Mouse (Mus musculus): ENCODE data around the gene Erich2.

Gene Erich2

DNA sequence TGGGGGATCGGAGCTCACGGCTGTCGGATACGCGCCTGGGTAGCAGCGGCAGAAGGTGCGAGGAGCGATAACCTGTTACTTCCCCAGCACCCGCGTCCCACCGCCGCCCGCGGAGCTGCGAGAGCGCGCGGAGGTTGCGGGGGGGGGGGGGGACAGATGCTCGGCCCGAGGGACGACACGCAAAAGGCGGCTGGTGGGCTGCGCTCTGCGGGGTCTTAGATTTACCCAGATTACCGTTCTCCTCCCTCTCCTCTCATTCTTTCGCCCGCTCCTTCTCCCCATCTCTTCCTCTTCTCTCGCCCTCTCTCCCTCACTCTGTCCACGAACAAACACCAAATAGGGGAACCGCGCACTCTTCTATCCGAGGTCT is 54.0 kb downstream of the Erich2 start:
- DNase-seq (ENCODE audit: low read depth) = no peak

DNA sequence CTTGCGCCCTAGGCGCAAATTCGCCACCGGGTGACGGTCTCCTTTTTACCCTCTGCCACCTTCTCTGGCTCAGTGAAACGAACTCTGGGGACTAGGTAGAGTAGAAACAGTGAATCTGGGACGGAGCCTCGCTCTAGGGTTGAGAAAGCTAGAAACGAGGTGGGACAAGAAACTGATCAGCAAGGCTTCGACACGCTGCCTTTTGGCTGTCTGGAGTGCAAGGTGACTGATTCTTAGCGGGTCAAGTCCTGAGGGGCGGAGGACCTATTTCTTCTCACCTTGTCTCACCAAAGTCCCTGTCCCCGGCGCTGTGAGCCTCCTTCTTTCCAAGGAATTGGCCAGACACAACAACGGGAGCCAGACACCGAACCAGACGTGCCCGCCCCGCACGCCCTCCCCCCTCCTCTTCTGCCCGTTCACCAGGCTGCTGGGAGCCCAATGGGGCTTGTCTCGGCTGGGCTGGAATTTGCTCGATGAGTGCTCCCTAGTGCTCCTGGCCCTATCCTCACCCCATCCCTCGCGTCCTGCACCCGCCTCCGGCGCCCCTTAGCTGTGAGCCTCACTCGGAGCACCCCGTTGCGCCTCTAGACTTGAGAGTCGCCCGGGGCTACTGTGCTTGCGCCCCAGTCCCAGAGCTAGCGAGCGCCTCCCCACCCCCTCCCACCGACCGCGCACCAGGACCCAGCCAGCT is 54.5 kb downstream of the Erich2 start:
- DNase-seq (ENCODE audit: low read depth) = no peak

DNA sequence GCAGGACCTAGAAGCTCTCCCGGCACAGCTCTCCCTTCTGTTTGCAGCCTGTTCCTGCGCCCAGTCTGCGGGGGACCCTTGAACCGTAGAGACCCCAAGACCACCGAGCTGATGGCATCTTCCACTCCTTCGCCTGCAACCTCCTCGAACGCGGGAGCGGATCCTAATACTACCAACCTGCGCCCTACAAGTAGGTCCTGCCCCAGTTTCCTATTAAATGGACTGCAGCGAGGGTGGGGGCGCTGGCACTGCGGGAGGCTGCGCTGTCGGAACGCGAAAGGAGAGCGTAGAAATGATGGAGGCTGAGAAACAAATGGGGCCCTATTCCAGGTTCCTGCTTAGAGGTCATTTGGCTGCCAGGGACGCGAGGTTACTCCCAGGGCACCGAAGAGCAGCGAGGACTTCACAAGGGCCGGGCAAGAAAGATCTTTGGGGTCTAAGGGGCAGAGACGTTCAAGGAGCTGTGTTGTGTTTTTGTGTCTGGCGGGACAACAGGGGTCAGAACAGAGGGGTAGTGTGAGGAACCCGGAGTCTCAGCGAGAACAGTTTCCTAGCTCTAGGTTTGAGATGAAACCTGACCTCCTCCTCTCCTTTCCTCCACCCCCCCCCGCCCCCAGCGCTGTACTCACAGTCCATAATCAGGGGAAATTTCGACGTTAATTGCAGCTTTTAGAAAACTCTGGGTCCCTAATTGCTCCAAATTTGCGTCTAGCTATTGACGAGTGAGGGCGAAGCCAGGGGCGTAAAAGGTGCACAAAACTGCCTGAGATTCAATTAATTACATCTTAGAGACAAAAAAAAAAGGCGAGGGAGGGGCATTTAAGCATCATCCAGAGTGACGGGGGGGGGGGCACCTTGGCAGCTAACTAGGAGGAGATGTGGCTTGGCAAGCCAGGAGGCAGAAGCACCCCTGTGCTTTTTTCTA is 55.4 kb downstream of the Erich2 start:
- no peak for DNase-seq (ENCODE audit: low read depth)

DNA sequence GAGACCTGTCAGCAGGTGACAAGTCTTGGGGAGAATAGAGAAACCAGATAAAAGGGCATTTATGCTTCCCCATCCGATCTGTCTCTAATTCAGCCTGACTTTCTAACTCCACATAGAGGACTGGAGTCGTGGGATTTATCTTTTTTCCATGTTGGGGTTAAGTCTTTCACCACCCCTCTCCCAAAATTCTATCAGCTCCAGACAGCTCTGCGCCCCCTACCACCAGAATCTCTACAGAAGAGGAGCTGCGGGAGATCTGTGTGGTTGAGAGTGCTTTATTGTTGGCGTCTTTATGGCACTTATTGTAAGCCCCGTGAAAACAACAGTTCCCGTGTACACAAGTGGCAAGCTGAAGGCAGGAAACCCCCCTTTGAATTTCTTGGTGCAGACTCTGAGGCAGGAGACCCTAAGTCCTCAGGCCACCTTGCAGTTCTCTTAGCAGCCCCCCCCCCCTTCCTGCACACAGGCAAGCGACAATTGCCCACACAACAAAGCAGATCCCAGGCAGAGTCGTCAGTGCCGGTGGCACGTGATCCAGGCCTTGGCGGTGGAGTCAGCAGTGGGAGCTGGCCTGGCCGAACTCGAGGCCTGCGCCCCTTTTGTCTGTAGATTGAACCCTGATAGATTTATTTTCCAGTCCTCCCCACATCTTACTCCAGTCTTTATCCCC is 56.2 kb downstream of the Erich2 start:
- DNase-seq (ENCODE audit: low read depth) = no peak

DNA sequence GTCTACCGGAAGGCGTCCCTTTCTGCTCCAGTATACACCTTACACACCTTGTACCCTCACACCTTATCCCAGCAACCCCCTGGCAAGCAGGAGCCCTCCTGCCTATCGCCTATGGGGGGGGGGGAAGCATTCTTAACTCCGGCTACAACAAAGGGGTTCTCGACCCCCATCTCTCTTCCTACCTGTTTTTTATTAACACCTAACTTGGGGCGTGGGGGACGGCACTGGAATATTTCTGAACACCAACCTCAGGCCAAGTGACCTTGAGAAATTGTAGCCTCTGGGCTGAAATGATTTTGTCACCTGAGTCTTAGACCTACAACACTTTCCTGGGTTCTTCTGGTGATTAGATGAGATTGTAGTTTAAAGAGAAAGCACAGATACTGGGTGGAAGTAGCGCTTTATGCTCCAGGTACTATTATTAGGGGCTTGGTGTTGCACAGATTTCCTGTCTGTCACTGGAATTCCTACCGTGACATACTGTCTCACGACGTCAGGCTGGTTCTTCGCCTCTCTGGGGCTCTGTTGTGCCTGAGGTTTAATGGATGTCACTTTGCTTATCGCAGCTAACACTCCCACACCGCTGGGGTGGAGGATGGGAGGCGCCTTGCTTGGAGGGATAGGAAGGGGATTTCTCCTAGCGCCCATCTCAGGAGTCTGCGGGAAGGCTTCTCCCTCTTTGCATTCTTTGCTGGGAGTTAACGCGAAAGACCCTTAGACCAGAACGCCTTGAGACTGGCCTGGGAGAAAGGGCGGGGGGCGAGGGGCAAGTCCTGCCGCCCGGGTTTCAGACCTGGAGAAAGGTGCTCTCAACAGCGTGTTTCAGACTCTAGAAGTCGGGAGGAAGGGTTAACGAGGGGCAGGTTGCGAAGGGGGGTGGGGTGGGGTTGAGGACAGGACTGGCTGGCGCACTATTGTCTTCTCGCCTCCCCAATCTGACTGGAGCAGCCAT is 57.3 kb downstream of the Erich2 start:
- DNase-seq (ENCODE audit: low read depth) = no peak

DNA sequence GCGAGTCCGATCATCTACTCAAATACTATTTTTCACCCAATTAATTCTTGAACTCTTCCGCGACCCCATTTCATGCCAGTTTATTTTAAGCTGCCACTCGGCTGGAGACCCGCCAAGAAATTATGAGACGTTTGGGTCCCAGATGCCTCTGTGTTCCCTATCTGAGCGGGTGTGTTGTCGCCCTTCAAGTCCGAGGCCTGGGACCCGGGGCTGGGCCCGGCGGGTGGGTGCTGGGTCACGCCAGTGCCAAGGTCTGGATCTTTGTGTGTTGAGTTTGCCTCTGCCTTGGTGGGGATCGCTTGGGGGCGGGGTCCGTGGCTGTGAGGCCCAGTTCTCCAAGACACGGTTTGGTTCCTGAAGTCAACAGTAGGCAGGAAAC is 58.0 kb downstream of the Erich2 start:
- no peak for DNase-seq (ENCODE audit: low read depth)

DNA sequence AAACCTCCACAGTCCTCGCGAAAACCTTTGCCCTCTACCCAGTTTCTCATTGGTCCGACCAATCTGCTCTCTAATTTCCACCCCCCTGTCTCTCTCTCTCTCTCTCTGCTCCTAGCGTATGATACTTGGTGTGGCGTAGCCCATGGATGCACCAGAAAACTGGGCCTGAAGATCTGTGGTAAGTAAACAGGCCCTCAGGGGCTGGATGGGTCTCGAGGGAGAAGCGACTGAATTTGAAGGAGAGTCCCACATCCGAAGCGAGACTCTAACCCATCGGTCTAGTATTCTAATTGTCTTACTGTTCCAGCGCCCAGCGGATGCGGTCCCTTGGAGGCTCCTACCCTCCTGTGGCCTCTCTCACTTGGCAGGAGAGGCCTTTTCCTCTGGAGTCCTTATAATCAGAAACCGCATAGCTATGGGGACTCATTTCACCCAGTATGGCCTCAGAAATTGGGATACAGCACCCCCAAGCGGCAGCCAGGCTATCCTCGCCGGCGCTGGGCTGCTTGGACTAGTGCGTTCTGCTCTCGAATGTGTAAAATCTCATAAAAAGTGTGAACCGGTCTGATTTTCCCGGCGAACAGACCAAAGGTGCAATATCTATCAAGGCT is 58.6 kb downstream of the Erich2 start:
- peak; percentile 50 for DNase-seq (ENCODE audit: low read depth)

DNA sequence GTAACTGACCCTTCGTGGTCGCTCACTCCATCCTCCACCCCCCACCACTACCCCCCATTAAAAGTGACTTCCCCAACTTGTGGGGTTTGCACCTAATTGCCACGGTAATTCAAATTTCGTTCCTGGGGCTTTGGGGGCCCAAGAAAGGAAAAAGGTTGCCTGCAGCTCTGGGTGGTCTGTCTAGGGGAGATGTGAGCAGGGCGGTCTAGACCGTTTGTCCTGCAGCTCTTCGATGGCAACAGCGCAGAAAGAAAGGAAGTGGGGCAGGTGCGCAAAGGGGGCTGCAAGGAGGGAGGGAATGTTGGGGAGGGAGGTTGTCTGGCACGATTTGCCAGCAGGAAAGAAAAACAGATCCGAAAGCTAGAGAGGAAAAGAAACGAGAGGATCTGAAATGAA is 59.1 kb downstream of the Erich2 start:
- DNase-seq (ENCODE audit: low read depth) = no peak

DNA sequence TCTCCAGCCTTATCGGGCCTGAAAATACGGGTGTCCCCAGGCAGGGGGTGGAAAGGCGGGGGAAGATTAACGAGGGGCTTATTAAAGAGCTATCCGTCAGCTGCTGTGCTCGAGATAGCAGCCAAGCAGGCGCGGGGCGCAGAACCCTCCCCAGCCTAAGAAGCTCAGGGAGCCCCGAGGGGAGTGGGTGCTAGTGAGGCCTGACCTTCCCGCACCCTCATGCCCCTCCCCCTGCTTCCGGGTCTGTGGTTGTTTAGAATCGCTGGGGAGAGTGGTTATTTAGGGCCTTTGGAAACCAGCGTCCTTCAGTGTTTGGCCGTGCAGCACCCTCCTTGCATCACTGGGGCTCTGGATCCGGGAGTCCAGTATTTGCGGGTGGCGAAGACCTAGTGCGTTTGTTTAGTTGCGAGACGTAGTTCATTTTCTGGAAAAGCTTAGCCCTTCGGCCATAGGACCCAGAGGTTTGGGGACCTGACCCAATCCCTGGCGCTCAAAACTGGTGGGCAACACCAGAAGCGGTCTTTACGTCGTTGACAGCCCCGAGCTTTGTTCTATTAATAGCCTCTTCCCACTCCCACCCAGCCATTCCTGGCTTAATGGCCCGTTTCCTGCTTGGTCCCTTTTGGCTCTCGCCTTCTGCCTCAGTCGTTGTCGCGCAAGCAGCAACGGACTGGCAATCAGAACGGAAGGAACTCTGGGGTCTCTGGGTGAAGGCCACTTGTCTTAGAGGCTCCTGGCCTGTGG is 59.8 kb downstream of the Erich2 start:
- DNase-seq (ENCODE audit: low read depth) = no peak

DNA sequence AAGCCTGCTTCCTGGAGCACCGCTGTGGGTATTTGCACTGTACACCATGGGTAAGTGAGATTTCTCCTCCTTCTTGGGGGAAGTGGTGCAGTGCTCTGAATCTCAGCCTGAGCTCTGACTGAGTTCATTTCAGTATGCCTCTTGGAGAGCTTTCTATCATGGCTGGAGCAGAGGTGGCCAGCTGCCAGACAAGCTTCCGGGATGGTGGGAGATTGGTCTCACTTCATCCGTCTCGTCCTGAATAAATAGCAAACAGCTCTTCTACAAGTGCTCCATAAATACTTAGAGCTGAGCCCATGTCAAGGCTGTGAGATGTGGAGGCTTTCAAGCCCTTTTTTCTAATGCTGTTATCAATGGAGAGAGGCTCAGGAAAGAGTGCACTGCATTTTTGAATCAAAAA is 63.1 kb downstream of the Erich2 start:
- no peak for DNase-seq (ENCODE audit: low read depth)

DNA sequence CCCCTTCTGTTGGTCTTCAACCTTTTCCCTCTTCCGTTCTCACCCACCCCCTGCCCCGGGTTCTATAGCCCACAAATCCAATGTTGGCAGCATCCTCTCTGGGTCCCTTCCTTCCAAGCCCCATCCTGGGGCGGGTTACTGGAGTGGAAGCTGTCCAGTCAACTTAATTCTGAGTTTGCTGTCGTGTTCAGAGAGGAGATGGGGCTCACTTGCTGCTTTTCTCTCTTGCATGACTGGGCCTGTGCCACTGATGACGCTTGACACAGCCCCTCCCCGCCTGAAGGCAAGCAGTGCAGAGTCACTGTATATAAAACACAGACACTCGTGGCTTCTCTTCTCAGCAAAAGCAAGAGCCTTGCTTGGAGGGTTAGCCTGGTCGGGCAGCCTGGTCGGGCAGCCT is 63.6 kb downstream of the Erich2 start:
- DNase-seq (ENCODE audit: low read depth) = no peak

DNA sequence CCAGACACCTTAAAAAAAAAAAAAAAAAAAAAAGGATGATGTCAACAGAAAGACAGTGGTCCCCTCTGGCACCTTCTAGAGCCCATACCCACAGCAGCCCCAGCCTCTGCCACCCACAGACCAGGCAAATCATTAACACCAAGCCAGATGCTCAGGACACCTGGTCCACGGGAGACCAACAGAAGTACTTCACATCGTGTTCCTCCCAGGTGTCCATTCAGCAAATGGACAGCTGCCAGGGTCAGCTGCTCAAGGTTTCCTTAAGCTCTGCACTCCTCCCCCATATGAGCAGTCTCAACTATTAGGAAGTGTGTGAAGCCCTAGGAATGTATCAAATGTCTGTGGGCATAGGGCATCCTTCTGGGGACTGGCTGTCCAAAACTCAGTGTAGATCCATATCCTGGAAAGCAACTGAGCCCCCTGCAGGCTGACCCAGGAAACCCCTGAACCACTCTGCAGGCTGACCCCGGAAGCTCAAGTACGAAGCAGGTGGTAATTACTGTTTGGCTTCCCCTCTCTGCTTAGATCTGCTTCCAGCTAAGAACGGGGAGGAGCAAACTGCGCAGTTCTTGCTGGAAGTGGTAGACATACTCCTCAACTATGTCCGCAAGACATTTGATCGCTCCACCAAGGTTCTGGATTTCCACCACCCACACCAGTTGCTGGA is 65.1 kb downstream of the Erich2 start:
- DNase-seq (ENCODE audit: low read depth) = no peak

DNA sequence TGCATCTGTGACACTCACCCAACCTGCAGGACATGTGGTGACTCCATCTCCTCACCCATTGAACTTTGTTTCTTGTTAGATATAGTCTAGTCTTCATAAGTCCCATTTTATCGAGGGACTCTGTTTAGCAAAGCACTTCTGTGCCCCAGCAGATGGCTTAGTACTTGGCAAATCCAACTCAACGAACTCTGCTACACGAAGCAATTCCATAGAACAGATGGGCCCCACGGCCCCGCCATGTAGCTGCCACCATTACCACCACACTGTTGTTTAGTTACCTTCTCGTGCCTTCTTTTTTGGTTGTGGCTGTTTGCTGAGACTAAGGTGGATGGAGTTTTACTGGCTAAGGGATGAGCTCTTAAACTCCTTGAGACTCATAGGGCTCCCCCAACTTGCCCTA is 79.6 kb downstream of the Erich2 start:
- DNase-seq (ENCODE audit: low read depth) = no peak

Measured in induced T-regulatory cell, adult 2 months (primary cell).